Mouse (Mus musculus) embryonic facial prominence, embryonic 12.5 days (tissue): ENCODE data around the gene Nup214. TPM values are rescaled to one million over a fixed set of nuclear protein-coding genes. Genes with fewer than 3 reads are reported as not detected.

Experiments
- ATAC-seq: fragments of 200-750 bp; cut with Nextera tagmentation; 2 replicates; pipeline ENCODE4 v1.8.0; 2017; ENCODE audit not compliant: insufficient number of reproducible peaks, insufficient read depth, low FRiP score, low TSS enrichment
- H3K27ac ChIP-seq: fragments of 300-500 bp; sonication (generic); 2 replicates; pipeline ENCODE4 v1.5.1; 2016; ENCODE audit warnings: mild to moderate bottlenecking
- H3K27me3 ChIP-seq: fragments of 300-500 bp; sonication (generic); 2 replicates; pipeline ENCODE4 v1.6.1; 2016; ENCODE audit warnings: mild to moderate bottlenecking, moderate library complexity
- H3K36me3 ChIP-seq: fragments of 300-500 bp; sonication (generic); 2 replicates; pipeline ENCODE4 v1.6.1; 2016; ENCODE audit warnings: mild to moderate bottlenecking
- H3K4me1 ChIP-seq: fragments of 300-500 bp; sonication (generic); 2 replicates; pipeline ENCODE4 v1.6.1; 2016
- H3K4me2 ChIP-seq: fragments of 300-500 bp; sonication (generic); replicated peaks from 2 replicates; pipeline ENCODE4 v1.6.1; 2016; ENCODE audit warnings: mild to moderate bottlenecking, moderate library complexity
- H3K4me3 ChIP-seq: fragments of 300-500 bp; sonication (generic); 2 replicates; pipeline ENCODE4 v1.5.1; 2016; ENCODE audit warnings: mild to moderate bottlenecking
- H3K9ac ChIP-seq: fragments of 300-500 bp; sonication (generic); 2 replicates; pipeline ENCODE4 v1.6.1; 2016; ENCODE audit warnings: mild to moderate bottlenecking, moderate library complexity
- H3K9me3 ChIP-seq: fragments of 300-500 bp; sonication (generic); 2 replicates; pipeline ENCODE4 v1.6.1; 2016; ENCODE audit warnings: mild to moderate bottlenecking, moderate library complexity
- WGBS: fragments of 180-500 bp; shearing (Covaris S2); methylation state at CpG from one replicate; pipeline ENCODE4 v1.1.7; 2016; 5-methylcytosine and 5-hydroxymethylcytosine counted together
- polyA plus RNA-seq: library from polyadenylated mRNA; unstranded; fragments of >200 nt; fragmentation: Nextera tagmentation; extraction: Ambion mirVana; gene quantifications from 2 replicates; pipeline ENCODE4 v1.2.1, GENCODE M21; 2016

Nup214 gene
- polyA plus RNA-seq, 1 experiment from 2014 or later: 81.1 TPM

DNA sequence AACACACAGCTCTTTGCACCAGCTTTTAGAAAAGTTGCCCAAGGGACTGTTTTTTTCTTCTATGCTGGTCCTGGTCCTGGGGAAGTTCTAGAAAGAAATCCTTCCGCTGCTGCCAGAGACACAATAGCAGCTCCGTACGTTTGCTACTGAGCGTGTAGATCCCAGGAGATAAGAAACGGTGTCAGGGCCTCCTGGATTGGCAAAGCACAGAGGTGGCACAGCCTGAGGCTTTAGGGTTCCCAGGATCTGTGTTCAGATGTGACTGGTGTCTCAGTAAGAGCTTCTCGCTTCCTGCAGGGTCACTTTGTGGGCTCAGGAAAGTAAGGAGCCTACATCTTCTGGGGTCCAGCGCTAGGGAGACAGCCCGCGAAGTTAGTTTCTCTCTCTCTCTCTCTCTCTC, 23.3 kb upstream of the Nup214 start:
- Histone ChIP-seq H3K9ac (peak overlapping the region; percentile 79), H3K4me3 (peak overlapping the region; percentile 79), H3K4me2 (peak overlapping the region; percentile 84), H3K36me3 (peaks cover 7% of the 10 kb centered on the region; the same call in 1 of the 2 replicates), H3K27ac (no peak overlapping the region), H3K27me3 (0 out of 2 replicates have a peak, but pooled peaks cover 3% of the 10 kb centered on the region), H3K9me3 (no peaks in the 10 kb centered on the region), H3K4me1 (peaks cover 17% of the 10 kb centered on the region)
- 16% methylated on average over 9 of the region's 9 CpGs for WGBS
- no peak for ATAC-seq

DNA sequence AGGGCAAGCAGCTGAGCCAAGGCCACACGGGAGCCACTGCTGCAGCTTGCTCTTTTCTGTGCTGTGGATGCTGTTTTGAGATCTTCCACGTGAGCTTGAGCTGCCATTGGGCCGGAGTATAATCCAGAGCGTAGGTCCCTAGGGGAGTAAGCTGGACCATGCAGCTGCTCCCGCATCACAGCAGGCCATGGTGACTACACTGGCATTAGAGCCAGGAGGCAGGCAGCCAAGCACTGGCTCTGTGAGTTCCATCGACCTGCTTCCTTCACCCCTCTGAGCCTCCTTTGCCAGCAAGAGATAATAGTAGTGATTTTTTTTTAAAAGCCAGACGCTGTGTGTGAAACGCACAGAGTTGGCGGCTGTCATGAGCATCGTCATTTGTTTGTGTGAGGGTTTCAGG, 22.0 kb upstream of the Nup214 start:
- no peak overlapping the region for H3K4me2 ChIP-seq
- H3K27me3 ChIP-seq: no peaks in the 10 kb centered on the region
- no peak overlapping the region for H3K9ac ChIP-seq
- no peak overlapping the region for H3K4me3 ChIP-seq
- H3K4me1 ChIP-seq: peaks cover 17% of the 10 kb centered on the region
- no peak for ATAC-seq
- H3K9me3 ChIP-seq: no peaks in the 10 kb centered on the region
- H3K27ac ChIP-seq: no peak overlapping the region
- 87% methylated on average over 10 of the region's 10 CpGs for WGBS
- H3K36me3 ChIP-seq: peaks cover 12% of the 10 kb centered on the region; the same call in 1 of the 2 replicates

DNA sequence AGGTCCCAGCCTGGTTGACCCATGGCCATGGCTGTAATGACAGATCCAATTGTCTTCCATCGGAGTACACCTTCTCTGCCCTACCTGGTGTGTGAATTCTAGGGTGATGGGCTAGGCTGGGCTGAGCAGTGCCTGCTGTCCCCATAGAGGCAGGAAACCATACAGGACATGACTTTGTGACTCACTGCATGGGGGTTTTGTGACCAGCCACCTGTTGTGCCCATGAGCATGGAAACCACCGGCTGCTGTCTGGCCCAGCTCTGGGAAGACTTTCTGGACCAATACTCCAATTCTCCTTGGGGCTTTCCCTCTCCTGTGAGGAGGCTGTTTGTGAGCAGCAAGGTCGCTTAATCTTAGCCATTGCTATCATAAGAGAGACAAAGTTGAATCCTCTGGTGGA, 21.5 kb upstream of the Nup214 start:
- Histone ChIP-seq H3K4me3 (no peak overlapping the region), H3K36me3 (peaks cover 14% of the 10 kb centered on the region; the same call in 1 of the 2 replicates), H3K9ac (no peak overlapping the region), H3K9me3 (no peaks in the 10 kb centered on the region), H3K4me2 (no peak overlapping the region), H3K4me1 (peaks cover 17% of the 10 kb centered on the region), H3K27me3 (no peaks in the 10 kb centered on the region), H3K27ac (no peak overlapping the region)
- 84% methylated on average over 3 of the region's 3 CpGs for WGBS
- no peak for ATAC-seq

DNA sequence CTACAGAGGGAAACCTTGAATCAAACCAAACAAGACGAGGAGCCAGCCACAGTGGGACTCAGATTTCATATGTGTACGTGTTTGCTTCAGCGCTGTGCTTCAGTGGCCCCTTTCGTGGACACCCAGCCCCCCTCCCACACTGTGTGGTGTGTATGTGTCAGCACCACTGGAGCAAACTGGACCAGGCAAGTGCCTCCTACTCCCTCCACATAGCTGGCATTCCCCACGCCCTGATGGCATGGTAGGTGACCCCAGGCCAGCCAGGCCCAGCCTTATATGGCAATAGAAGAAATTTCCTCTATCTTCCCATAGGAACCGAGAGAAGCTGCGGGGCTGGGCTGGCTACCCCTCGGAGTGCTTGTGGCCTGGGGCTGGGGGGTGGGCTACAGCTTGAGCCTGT, 20.5 kb upstream of the Nup214 start:
- ATAC-seq: no peak
- H3K9me3 ChIP-seq: no peaks in the 10 kb centered on the region
- no peaks in the 10 kb centered on the region for H3K27me3 ChIP-seq
- no peak overlapping the region for H3K9ac ChIP-seq
- H3K4me1 ChIP-seq: peaks cover 17% of the 10 kb centered on the region
- no peak overlapping the region for H3K4me2 ChIP-seq
- H3K4me3 ChIP-seq: no peak overlapping the region
- no peak overlapping the region for H3K27ac ChIP-seq
- H3K36me3 ChIP-seq: peaks cover 14% of the 10 kb centered on the region; the same call in 1 of the 2 replicates
- 73% methylated on average over 8 of the region's 8 CpGs for WGBS

DNA sequence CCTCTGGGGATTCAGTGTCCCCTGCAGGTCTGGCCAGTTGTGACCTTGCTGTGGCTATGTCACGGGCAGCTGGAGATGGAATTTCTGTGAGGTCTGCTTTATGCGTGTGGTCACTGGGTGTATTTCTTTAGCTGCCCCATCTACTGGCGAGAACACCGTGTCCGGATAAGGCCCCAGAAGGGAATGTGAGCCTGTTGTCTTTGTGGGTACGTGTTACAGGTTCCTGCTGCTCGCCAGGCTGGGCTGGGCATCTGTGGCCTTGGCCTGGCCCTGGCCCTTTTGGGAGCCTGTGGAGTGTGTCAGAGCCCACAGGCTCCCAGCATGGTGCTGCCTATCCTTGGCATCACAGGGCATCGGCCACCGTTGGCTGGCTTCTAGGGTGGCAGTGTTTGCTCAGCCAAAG, 19.5 kb upstream of the Nup214 start:
- Histone ChIP-seq H3K9me3 (no peaks in the 10 kb centered on the region), H3K27me3 (no peaks in the 10 kb centered on the region), H3K4me2 (no peak overlapping the region), H3K36me3 (peaks cover 14% of the 10 kb centered on the region; the same call in 1 of the 2 replicates), H3K4me3 (no peak overlapping the region), H3K27ac (no peak overlapping the region), H3K9ac (no peak overlapping the region), H3K4me1 (peaks cover 17% of the 10 kb centered on the region)
- ATAC-seq: no peak
- WGBS: 89% methylated on average over 9 of the region's 9 CpGs

DNA sequence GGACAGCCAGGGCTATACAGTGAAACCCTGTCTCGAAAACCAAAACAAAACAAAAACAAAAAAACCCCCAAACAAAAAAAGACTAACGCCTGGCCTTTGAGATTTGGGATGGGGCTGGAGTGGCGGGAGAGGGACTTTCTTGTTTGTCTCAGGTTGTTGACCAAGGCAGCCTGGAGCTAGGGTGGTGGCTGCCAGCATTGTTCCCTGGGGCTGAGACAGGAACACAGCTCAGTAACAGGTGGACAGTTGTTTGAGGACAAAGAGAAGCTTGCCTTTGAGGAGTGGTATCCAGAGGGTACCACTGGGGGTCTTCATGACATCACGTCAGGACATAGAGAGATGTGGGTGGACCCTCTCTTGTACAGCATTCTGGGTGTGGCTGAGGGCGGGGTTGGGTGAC, 18.6 kb upstream of the Nup214 start:
- H3K9ac ChIP-seq: no peak overlapping the region
- H3K4me3 ChIP-seq: no peak overlapping the region
- H3K27me3 ChIP-seq: no peaks in the 10 kb centered on the region
- H3K9me3 ChIP-seq: no peaks in the 10 kb centered on the region
- H3K27ac ChIP-seq: no peak overlapping the region
- no peak overlapping the region for H3K4me2 ChIP-seq
- no peak for ATAC-seq
- WGBS: 80% methylated on average over 5 of the region's 5 CpGs
- H3K4me1 ChIP-seq: peaks cover 17% of the 10 kb centered on the region
- peaks cover 14% of the 10 kb centered on the region; the same call in 1 of the 2 replicates for H3K36me3 ChIP-seq

DNA sequence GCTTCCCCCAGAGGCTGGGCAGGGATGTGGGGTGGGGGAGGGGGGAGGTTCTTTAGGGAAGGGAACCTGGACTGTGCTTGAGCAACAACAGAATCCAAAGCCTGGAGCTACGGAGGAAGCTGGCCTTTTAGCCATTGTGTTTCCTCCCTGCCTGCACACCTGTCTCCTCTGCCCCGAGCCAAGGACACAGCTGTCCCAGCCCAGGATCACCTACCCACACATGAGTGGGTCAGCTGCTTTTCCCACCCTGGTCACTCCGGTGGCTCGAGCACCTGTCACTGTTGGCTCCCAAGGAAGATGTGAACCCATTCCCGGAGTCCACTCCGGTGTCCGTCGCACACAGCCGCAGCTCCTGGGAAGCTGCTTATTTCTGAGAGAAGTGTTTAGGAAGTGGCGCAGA, 17.0 kb upstream of the Nup214 start:
- no peak overlapping the region for H3K4me2 ChIP-seq
- no peaks in the 10 kb centered on the region for H3K9me3 ChIP-seq
- peaks cover 18% of the 10 kb centered on the region for H3K36me3 ChIP-seq
- H3K27ac ChIP-seq: no peak overlapping the region
- H3K4me1 ChIP-seq: peaks cover 2% of the 10 kb centered on the region; the same call in 1 of the 2 replicates
- WGBS: 90% methylated on average over 10 of the region's 10 CpGs
- H3K9ac ChIP-seq: peak overlapping the region; percentile 2; the same call in 1 of the 2 replicates
- no peak for ATAC-seq
- H3K27me3 ChIP-seq: no peaks in the 10 kb centered on the region
- H3K4me3 ChIP-seq: no peak overlapping the region

DNA sequence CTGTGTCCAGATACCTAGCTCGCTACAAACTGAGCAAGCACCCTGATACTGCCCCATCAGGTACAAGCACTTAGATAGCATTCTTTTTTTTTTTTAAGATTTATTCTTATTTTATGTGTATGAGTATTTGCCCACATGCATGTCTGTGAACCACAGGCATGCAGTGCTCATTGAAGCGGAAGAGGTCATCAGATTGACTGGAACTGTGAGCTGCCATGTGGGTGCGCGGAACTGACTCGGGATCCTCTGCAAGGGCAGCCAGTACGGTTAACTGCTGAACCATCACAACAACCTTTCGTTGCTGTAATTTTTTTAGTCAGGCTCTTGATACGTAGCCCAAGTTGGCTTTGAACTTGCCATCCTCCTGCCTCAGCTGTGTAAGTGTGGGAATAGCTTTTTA, 13.2 kb upstream of the Nup214 start:
- WGBS: 90% methylated on average over 8 of the region's 8 CpGs
- ATAC-seq: no peak
- Histone ChIP-seq H3K4me1 (no peaks in the 10 kb centered on the region), H3K9ac (no peak overlapping the region), H3K4me2 (no peak overlapping the region), H3K27ac (no peak overlapping the region), H3K4me3 (no peak overlapping the region), H3K27me3 (no peaks in the 10 kb centered on the region), H3K36me3 (peaks cover 19% of the 10 kb centered on the region; the same call in 1 of the 2 replicates), H3K9me3 (no peaks in the 10 kb centered on the region)

DNA sequence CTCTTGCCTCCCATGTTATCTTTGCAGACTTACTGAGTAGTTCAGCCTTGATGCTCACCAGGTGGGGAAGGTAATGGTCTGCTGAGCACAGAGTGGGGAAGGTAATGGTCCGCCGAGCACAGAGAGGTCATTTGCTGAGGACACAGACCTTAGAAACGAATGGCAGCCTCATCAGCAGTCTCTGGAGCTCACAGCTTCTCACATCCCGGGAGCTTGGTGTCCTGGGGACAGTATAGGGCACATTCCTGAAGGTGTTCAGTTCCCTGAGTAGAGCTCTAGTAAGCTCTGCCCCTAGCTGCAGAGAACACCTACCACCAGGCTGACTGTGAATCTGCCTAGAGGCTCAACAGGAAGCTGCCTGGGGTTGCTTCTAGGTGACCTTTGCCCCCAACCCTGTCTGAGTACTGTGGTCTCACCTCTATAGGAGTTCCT, 12.4 kb upstream of the Nup214 start:
- 56% methylated on average over 4 of the region's 4 CpGs for WGBS
- no peaks in the 10 kb centered on the region for H3K4me1 ChIP-seq
- peak overlapping the region; percentile 64 for H3K27ac ChIP-seq
- H3K4me3 ChIP-seq: no peak overlapping the region
- no peak for ATAC-seq
- H3K4me2 ChIP-seq: no peak overlapping the region
- peak overlapping the region; percentile 12; the same call in 1 of the 2 replicates for H3K9ac ChIP-seq
- H3K36me3 ChIP-seq: peaks cover 18% of the 10 kb centered on the region; the same call in 1 of the 2 replicates
- H3K27me3 ChIP-seq: no peaks in the 10 kb centered on the region
- no peaks in the 10 kb centered on the region for H3K9me3 ChIP-seq

DNA sequence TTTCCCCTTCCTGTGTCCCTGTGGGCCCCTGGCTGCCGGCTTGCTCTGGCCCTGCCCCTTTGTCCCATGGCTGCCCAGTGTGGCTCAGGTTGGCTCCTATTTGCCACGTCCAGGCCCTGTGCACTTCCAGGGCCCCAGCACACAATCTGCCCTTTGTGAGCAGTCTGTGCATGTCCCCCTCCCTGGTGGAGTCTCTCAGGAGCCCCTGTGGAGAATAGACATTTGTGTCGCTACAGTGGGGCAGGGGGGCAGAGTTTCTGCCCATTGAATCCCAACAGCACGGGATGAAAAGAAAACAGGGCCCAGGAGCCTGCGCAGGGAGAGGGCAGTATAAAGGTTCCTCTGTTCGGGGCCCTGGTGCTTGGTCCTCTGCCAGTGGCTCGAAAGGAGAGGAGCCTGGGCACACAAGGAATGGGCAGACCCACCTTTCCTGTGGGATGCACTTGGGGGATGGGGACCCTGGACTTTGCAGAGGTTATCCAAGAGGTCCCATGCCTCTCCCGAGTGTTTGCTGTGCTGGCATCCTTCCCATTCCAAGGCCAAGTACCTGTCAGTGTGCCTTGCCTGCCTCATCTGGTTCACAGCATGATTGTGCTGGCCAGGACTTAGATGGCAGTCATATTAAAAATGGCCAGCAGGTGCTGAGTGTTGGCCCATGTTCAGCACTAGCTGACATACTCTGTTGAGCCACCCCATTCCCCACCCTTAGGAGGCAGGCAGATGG, 11.6 kb upstream of the Nup214 start:
- H3K36me3 ChIP-seq: peaks cover 12% of the 10 kb centered on the region
- H3K9me3 ChIP-seq: no peaks in the 10 kb centered on the region
- no peaks in the 10 kb centered on the region for H3K27me3 ChIP-seq
- no peak overlapping the region; the same call in 1 of the 2 replicates for H3K4me2 ChIP-seq
- no peak overlapping the region for H3K4me3 ChIP-seq
- H3K27ac ChIP-seq: peak overlapping the region; percentile 64
- peak overlapping the region; percentile 12; the same call in 1 of the 2 replicates for H3K9ac ChIP-seq
- ATAC-seq: peak; percentile 70
- WGBS: 29% methylated on average over 8 of the region's 8 CpGs
- H3K4me1 ChIP-seq: no peaks in the 10 kb centered on the region

DNA sequence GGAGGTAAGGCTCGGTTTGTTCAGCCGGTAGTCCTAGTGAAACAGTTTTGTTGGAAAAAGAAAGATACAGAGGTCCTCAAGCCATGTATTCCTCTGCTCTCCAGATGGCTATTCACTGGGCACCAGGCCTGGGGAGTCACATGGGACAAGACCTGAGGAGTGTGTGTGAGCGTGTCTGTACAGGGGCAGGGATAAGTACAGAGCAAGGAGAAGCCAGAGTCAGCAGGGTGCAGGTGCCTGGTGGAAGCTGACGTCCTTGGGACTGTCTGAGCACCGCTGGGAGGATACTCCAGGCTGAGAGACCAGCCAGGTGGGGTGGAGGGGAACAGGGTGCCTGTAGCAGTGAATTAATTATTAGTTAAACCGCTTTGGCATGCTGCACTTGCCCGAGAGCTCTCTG, 10.7 kb upstream of the Nup214 start:
- Histone ChIP-seq H3K9ac (no peak overlapping the region), H3K4me2 (no peak overlapping the region), H3K36me3 (peaks cover 12% of the 10 kb centered on the region), H3K4me1 (no peaks in the 10 kb centered on the region), H3K4me3 (no peak overlapping the region), H3K27ac (peak overlapping the region; percentile 1; the same call in 1 of the 2 replicates), H3K9me3 (no peaks in the 10 kb centered on the region), H3K27me3 (no peaks in the 10 kb centered on the region)
- 81% methylated on average over 7 of the region's 7 CpGs for WGBS
- ATAC-seq: no peak

DNA sequence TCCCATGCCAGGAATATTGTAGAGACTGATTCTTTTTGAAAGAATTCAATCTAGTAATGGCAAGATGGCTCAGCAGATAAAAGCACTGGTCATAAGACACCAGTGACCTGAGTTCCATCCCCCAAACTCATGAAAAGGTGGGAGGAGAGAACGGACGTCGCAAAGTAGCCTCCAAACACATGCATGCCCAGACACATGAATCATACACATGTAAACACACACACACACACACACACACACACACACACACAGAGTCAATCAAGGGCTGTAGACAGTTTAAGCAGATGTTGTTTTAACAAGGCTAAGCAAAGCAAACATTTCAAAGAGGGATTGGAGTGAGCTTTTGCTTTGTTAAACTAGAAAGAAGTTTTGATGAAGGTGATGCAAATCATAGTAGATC, 10.0 kb upstream of the Nup214 start:
- ATAC-seq: no peak
- Histone ChIP-seq H3K4me3 (no peak overlapping the region), H3K27me3 (no peaks in the 10 kb centered on the region), H3K4me2 (no peak overlapping the region), H3K27ac (no peak overlapping the region), H3K9ac (no peak overlapping the region), H3K9me3 (no peaks in the 10 kb centered on the region), H3K4me1 (no peaks in the 10 kb centered on the region), H3K36me3 (peaks cover 12% of the 10 kb centered on the region)
- WGBS: 85% methylated on average over 3 of the region's 3 CpGs
